Mouse (Mus musculus) embryonic facial prominence, embryonic 11.5 days (tissue): ENCODE measurements around the gene Hyou1. TPM values are rescaled to one million over a fixed set of nuclear protein-coding genes. Genes with fewer than 3 reads are reported as not detected.
"Not testable (repeated sequence)": the region's sequence is repeated elsewhere in the genome, so short reads cannot be mapped to it uniquely, and the experiment has no call there.

Experiments used
- ATAC-seq: fragments of 200-750 bp; cut with Nextera tagmentation; replicated peaks from 2 replicates; pipeline ENCODE4 v1.8.0; 2017; ENCODE audit warnings: low read depth; ENCODE audit not compliant: insufficient number of reproducible peaks, low FRiP score, low TSS enrichment
- DNase-seq: peaks from one replicate; pipeline ENCODE4 v3.0.0-alpha.2; 2015; ENCODE audit warnings: low spot score
- H3K27ac ChIP-seq: fragments of 300-500 bp; sonication (generic); replicated peaks from 2 replicates; pipeline ENCODE4 v1.5.1; 2014; ENCODE audit warnings: mild to moderate bottlenecking, low read depth, low read length, control low read depth
- H3K27me3 ChIP-seq: fragments of 300-500 bp; sonication (generic); 2 replicates; pipeline ENCODE4 v1.6.1; 2014; ENCODE audit warnings: mild to moderate bottlenecking, low read length, moderate library complexity, mixed read lengths; ENCODE audit not compliant: control insufficient read depth, insufficient read depth
- H3K36me3 ChIP-seq: fragments of 300-500 bp; sonication (generic); replicated peaks from 2 replicates; pipeline ENCODE4 v1.6.1; 2014; ENCODE audit warnings: low read depth, mild to moderate bottlenecking, low read length, moderate library complexity, mixed read lengths; ENCODE audit not compliant: control insufficient read depth, insufficient read depth
- H3K4me1 ChIP-seq: fragments of 300-500 bp; sonication (generic); 2 replicates; pipeline ENCODE4 v1.6.1; 2014; ENCODE audit warnings: low read length, mixed read lengths; ENCODE audit not compliant: control insufficient read depth, insufficient read depth
- H3K4me2 ChIP-seq: fragments of 300-500 bp; sonication (generic); 2 replicates; pipeline ENCODE4 v1.6.1; 2014; ENCODE audit warnings: low read depth, mild to moderate bottlenecking, control low read depth, low read length, moderate library complexity
- H3K4me3 ChIP-seq: fragments of 300-500 bp; sonication (generic); 2 replicates; pipeline ENCODE4 v1.5.1; 2014; ENCODE audit warnings: low read depth, low read length, control low read depth
- H3K9ac ChIP-seq: fragments of 300-500 bp; sonication (generic); replicated peaks from 2 replicates; pipeline ENCODE4 v1.6.1; 2014; ENCODE audit warnings: mild to moderate bottlenecking, control low read depth, low read length
- H3K9me3 ChIP-seq: fragments of 300-500 bp; sonication (generic); replicated peaks from 2 replicates; pipeline ENCODE4 v1.6.1; 2016; ENCODE audit warnings: mild to moderate bottlenecking, low read length, inconsistent platforms, mixed read lengths; ENCODE audit not compliant: control insufficient read depth
- WGBS: fragments of 180-500 bp; shearing (Covaris S2); extraction: QIAGEN DNeasy Blood & Tissue Kit; methylation state at CpG from one replicate; pipeline ENCODE4 v1.1.7; 2014; 5-methylcytosine and 5-hydroxymethylcytosine counted together
- polyA plus RNA-seq: library from polyadenylated mRNA; unstranded; fragments of >200 nt; fragmentation: Nextera tagmentation; extraction: Ambion mirVana; gene quantifications from 2 replicates; pipeline ENCODE4 v1.2.1, GENCODE M21; 2014

Gene Hyou1
- 29.2 and 31.3 TPM in 2 replicates for polyA plus RNA-seq

DNA sequence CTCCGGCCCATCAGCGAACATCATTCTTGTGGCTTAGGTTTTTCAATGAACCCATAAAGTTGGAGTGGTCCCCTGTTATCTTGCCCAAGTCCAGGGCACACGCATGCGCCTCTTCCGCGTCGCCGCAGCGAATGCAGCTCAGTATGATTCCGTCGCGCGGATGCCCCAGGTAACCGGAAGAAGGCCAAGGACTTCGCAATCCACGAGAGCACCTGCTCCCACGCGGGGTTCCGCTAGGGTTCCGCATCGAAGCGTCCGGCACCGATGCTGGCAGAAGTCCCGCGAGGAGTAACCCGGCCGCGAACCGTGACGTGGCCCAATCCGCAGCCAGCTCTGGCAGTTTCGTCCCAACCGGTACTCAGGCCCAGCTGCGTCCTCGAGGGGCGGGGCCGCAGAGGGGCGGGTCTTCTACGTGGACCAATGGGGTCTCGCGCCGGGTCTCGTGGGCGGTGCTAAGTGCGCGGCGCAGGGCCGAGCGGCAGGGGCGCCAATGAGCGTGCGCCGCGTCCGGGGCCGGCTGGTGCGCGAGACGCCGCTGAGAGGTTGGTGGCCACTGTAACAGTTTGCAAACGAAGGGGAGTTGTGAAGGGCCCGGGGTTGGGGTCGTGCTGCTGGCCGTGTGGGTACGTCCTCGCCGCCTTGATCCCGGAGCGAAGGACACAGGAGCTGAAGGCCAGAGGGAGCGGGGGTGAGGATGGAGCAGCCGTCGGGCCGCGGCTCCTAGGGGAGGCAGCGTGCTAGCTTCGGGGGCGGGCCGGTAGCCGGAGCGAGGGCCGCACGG lies at the start of gene Hyou1:
Gene Hyou1 (plus strand): TSS at position 437 of the 781 bp plus-strand sequence.
- peaks cover 6% of the 10 kb centered on the region for H3K4me1 ChIP-seq
- no peaks in the 10 kb centered on the region for H3K27me3 ChIP-seq
- H3K27ac ChIP-seq, result peak within 1 kb of the TSS; percentile 62
- H3K9me3 ChIP-seq, result no peaks in the 10 kb centered on the region
- DNase-seq, result peak; percentile 99
- H3K9ac ChIP-seq, result peak within 1 kb of the TSS; percentile 95
- peak within 1 kb of the TSS; percentile 93 for H3K4me3 ChIP-seq
- H3K36me3 ChIP-seq, result peaks cover 16% of the 10 kb centered on the region
- under 1% methylated on average over 83 of the region's 83 CpGs for WGBS
- H3K4me2 ChIP-seq, result peak within 1 kb of the TSS; percentile 90
- peak; percentile 94 for ATAC-seq

DNA sequence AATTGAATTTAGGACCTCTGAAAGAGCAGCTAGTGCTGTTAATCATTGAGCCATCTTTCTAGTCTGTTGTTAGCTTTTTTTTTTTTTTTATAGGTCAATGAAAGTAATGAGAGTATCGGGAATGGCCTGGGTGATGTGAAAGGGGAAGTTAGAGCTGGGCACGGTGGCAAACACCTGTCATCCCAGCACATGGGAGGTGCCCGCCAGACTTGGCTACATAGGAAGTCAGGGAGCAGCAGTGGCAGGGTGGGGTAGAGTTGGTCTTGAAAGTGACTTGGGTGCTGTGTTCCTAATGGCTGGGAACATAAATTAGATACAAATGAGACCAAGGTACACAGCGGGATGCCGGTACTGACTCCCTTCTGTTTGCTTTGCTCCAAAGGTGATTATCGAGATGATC lies 48.6 kb upstream of the Hyou1 start:
- Histone ChIP-seq H3K4me2 (no peak overlapping the region), H3K36me3 (peaks cover 19% of the 10 kb centered on the region), H3K27ac (no peak overlapping the region), H3K4me1 (no peaks in the 10 kb centered on the region; the same call in 1 of the 2 replicates), H3K9me3 (no peaks in the 10 kb centered on the region), H3K9ac (no peak overlapping the region), H3K27me3 (no peaks in the 10 kb centered on the region), H3K4me3 (no peak overlapping the region)
- ATAC-seq (no peak), DNase-seq (no peak)
- 97% methylated on average over 6 of the region's 6 CpGs for WGBS

- H3K27me3 ChIP-seq, result no peaks in the 10 kb centered on the region
- no peaks in the 10 kb centered on the region for H3K9me3 ChIP-seq
- no peak overlapping the region for H3K9ac ChIP-seq
- H3K4me1 ChIP-seq, result no peaks in the 10 kb centered on the region; the same call in 1 of the 2 replicates
- WGBS, result 95% methylated on average over 13 of the region's 13 CpGs
- ATAC-seq, result no peak
- no peak overlapping the region for H3K4me2 ChIP-seq
- DNase-seq, result no peak
- H3K27ac ChIP-seq, result no peak overlapping the region
- no peak overlapping the region for H3K4me3 ChIP-seq
- H3K36me3 ChIP-seq, result peaks cover 19% of the 10 kb centered on the region
Measured at GRCm38 (mm10) chr9:44332918-44333638, 46.2 kb upstream of the Hyou1 start.

GRCm38 (mm10) chr9:44334396-44335330 lies 44.6 kb upstream of the Hyou1 start, which contains the start of gene H2afx:
Gene H2afx, plus strand, starts transcription at chr9:44334694.
- Histone ChIP-seq H3K4me3 (peak within 1 kb of the TSS; percentile 99), H3K9ac (peak within 1 kb of the TSS; percentile 97), H3K4me2 (peak within 1 kb of the TSS; percentile 67), H3K27ac (peak within 1 kb of the TSS; percentile 91), H3K36me3 (peaks cover 19% of the 10 kb centered on the region), H3K4me1 (no peaks in the 10 kb centered on the region; the same call in 1 of the 2 replicates), H3K27me3 (no peaks in the 10 kb centered on the region), H3K9me3 (no peaks in the 10 kb centered on the region)
- peak; percentile 92 for ATAC-seq
- under 1% methylated on average over 88 of the region's 91 CpGs for WGBS
- peak; percentile 100 for DNase-seq

DNA sequence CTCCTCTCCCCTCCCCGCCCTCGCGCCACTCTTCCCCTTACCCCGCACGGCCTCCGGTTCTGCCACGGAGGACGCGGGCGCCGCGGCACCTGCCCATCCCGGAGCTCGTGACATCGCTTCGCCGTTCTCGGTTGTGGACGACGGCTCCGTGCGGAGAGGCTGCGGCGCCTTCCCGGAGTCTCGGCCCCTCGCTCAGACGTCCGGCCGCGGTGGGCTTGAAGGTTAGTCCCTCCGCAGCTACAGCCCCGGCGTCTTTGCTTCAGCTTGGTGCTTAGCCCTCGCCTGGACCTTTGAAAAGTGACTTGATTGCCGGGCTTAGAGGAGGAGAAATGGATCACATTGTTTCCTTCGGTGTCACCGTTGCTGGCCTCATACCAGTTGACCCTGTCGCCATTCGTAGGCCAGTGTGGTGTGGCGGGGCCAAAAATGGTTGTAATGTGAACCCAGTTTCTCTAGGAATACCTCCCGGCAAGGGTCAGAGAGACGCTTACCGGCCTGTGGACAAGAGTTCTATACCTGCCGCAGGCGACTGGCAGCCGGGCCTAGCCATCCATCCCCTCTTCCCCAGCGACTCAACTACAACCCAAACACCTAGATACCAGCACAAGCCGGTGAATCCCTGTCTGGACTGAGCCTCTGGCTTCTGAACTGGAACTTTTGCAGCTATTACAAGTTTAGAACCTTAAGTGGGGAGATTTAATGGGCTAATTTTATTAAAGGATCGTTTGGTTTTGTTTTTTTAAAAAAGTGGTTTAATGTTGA lies 43.8 kb upstream of the Hyou1 start:
- peak overlapping the region; percentile 91 for H3K27ac ChIP-seq

GRCm38 (mm10) chr9:44336093-44336406 lies 43.2 kb upstream of the Hyou1 start:
- H3K9me3 ChIP-seq, result no peaks in the 10 kb centered on the region
- peak overlapping the region; percentile 97 for H3K9ac ChIP-seq
- ATAC-seq (no peak), DNase-seq (no peak)
- H3K4me3 ChIP-seq, result peak overlapping the region; percentile 99
- H3K27me3 ChIP-seq, result no peaks in the 10 kb centered on the region
- no peaks in the 10 kb centered on the region; the same call in 1 of the 2 replicates for H3K4me1 ChIP-seq
- under 1% methylated on average over 5 of the region's 5 CpGs for WGBS
- peak overlapping the region; percentile 67 for H3K4me2 ChIP-seq
- H3K36me3 ChIP-seq, result peaks cover 19% of the 10 kb centered on the region
- peak overlapping the region; percentile 91 for H3K27ac ChIP-seq

More for the DNA sequence above, 43.8 kb upstream of the Hyou1 start:
- Histone ChIP-seq H3K9ac (peak overlapping the region; percentile 97), H3K4me3 (peak overlapping the region; percentile 99), H3K4me1 (no peaks in the 10 kb centered on the region; the same call in 1 of the 2 replicates), H3K36me3 (peaks cover 19% of the 10 kb centered on the region), H3K4me2 (peak overlapping the region; percentile 67), H3K27me3 (no peaks in the 10 kb centered on the region), H3K9me3 (no peaks in the 10 kb centered on the region)
- DNase-seq (peak; percentile 38), ATAC-seq (no peak)
- WGBS, result under 1% methylated on average over 49 of the region's 50 CpGs

DNA sequence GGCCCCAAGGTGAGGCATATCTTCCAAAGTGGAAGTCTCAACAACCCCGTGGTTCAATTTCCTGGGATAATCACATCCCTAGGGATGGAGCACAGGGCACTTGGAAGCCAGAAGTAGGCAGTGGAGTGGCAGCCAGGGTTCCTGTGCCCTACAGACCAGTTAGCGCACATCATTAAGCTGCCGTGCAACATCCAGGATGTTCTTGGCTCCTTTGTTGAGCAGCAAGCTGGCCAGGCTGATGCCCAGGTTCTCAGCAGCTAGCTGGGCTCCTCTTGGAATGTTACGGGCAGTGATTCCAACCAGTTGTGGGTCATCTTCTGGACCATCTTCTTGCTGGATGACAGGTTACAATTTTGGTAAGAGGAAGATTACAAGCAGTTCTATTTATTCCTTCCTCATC lies 42.8 kb upstream of the Hyou1 start:
- ATAC-seq, H3K27ac ChIP-seq, H3K9me3 ChIP-seq, DNase-seq, H3K4me1 ChIP-seq, H3K27me3 ChIP-seq: not testable (repeated sequence)
- H3K4me2 ChIP-seq, result peak overlapping the region; percentile 67
- WGBS, result 42% methylated on average over 4 of the region's 4 CpGs
- H3K4me3 ChIP-seq, result peak overlapping the region; percentile 99
- peaks cover 19% of the 10 kb centered on the region for H3K36me3 ChIP-seq
- peak overlapping the region; percentile 37 for H3K9ac ChIP-seq
